Mouse (Mus musculus) testis, postnatal 10 days (tissue): Measurements from ENCODE around the gene Plac9a.
A peak's percentile ranks its signal among the peaks of the same experiment; 100 is the strongest.
"Not testable (repeated sequence)": the region's sequence is repeated elsewhere in the genome, so short reads cannot be mapped to it uniquely, and the experiment has no call there.

ENCODE experiments used
- DNase-seq: peaks from one replicate; pipeline ENCODE4 v3.0.0; 2021; ENCODE audit warnings: low spot score

Gene Plac9a

DNA sequence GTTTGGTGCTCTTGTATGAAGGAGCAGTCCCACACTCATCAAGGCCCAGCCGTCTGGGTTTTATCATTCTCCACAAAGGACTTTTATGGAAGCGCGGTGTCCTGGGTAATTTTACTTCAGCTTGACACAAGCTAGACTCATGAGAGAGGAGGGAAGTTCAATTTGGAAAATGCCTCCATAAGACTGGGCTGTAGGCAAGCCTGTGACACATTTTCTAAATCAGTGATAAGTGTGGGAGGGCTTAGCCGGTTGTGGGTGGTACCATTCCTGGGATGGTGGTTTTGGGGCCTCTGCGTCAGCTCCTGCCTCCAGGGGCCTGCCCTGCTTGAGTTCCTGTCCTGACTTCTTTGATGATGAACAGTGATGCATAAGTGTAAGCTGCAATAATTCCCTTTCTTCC lies 37.6 kb downstream of the Plac9a start:
- no peak for DNase-seq

DNA sequence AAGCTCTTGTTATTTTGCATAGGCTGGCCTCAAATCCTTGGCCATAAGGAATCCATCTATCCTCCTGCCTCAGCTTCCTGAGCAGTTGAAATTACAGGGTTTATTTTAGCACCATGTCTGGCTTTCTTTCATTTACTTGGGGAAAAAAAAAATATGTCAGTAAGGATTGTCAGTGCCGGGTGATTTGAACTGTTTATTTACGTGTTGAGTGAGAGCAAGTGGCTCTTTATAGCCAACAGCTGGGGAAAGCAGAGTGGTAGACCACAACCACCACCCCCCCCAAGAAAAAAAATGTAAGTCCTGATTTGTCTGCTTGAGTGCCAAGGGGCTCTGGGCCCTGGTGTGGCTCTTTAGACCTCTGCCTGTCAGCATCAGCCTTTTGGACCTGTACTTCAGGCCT lies 39.2 kb downstream of the Plac9a start:
- no peak for DNase-seq

DNA sequence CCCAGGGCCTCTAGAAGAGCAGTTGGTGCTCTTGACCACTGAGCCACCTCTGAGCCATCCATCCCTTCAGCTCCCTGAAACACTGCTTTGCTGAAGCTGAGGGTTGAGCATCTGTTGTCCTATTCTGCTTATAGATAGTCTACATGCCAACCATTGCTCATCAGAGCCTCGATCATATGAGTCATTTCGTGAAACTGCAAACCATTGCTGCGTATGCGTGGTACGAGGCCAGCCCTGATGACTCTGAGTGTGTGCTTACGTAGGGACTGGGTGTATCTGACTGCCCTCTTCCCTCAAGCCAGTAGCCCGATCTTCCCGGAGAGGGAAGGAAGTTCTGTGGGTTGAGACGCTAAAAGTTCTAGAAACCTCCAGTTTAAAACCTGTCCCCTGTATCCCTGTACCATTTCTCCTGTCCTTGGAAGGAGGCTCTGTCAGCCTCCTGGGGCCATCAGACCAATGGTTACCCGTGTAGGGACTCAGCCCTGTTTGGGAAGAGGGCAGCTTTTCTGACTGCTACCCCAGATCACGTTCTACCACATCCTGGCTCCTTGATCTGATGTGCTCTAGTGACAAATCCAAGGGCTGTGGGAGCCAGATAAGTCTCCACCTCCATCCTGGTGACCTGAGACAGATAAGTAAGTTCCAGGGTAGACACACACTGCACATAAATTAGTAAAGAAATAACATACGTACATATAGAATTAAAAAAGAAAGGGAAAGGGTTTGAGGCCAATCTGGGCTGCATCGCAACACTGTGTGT lies 40.9 kb downstream of the Plac9a start:
- DNase-seq, result no peak

DNA sequence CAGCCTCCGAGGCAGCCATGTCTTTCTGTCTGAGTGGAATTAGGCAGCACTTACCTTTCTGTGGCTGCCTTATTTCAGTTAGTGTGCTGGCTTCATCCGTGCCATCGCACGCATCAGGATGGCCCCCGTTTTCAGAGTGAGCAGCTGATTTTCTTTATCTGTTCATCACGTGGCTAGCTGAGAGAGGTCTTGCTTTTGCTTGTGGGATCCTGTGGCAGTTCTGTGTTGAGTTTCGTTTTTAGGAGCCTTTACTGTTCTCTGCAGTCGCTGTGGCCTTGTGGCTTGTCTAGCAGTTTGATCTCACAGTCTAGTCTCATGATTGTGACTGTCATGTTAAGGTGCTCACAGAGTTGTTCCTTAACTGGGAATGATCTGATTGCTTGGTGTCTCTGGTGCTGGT lies 45.0 kb downstream of the Plac9a start:
- no peak for DNase-seq

DNA sequence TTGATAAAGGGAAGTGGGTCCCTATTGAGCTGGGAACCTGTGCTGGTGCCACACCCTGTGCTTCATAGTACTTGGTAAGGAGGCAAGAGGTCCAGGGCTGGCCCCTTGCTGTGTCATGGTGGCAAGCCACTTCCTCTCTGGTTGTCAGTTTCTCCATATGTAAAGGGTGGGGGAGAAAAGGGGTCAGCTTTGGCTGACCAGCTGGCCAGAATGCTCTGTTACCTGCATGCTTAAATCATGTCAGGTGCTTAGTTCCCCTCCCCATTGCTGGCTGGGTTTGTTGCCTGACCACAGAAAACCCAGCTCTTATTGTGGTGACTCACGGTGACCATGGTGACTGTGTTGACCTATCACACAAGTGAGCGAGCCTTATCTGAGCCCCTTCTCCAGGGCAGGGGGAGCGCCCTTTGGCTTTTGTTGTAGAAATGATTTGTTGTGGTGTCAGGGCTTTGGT lies 45.7 kb downstream of the Plac9a start:
- DNase-seq, result no peak

DNA sequence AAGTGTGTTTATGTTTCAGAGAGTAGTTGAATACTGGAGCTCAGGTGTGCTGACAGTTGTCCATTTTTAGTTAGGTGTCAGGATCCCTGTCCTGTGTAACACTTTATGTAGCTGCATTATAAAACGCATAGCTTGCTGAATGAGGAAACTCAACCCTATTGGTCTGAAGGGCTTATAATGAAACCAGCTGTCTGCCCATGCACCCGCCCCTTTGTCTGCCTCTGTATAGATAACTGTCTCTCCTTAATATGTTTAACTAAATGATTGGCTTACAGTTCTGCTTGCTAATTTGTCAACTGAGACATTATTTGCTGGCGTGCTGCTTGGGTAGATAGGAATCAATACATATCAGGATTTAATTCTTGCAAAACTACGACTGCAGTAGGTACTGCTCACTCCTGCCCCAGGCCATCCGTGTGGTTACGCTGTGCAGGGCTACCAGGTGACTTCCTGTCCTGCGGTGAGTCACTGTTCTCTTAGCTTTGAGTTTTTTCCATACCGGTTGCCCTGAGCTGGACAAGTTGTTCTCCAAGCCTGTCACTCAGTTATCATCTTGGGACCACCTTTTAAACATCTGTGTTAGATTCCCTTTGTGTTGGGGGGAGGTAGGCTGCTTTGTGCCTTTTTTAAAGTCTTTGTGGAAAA lies 47.5 kb downstream of the Plac9a start:
- no peak for DNase-seq

DNA sequence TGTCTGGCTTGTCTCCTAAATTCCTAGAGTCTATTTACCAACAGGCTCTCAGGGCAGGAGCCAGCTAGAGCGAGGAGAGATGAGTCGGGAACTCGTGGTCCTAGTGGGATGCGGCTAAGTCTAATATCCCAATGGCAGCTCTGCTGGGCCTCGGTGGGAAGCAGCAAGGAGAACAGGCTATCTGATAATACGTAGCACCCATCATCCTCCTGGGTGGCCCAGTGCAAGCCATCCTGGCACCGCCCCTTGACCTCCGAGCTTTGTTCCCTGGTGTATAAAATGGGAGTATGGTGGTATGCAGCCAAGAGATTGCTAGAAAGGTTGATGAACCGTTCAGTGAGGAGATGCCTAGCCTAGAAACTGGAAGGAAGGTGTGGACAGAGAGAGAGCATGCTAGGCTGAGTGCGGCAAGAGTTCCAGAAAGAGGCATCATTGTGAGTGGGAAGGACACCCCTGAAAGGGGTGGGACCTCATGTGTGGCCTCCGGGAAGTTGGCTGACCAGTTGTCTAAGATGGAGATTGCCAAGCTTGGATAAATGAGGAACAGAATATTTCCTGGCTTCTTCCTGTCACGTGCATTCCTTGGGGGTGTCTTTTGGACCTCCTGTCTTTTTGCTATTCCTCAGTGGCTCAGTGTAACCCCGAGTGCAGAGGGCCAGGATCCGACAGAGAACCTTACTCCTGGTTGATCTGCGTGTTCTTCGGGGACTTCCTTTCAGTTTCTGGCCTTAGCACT lies 49.0 kb downstream of the Plac9a start:
- peak; percentile 52 for DNase-seq

DNA sequence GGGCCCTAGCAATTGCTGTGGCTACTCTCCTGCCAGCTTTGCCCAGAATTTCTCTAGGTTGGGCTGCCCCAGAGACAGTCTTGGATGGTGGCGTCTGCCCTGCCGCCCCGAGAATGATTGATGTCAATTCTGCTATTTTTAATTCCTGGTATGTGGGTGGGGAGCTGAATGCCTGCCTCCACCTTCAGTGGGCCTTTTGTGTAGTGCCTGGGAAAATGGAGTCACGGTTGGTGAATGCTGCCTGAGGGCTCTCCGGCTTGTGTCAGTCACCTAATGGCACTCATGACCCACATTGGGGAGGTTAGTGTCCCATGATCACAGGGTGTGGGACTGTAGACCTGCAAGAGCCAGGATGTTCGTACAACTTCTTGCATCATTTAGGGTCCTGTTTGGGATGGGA lies 49.6 kb downstream of the Plac9a start:
- no peak for DNase-seq

DNA sequence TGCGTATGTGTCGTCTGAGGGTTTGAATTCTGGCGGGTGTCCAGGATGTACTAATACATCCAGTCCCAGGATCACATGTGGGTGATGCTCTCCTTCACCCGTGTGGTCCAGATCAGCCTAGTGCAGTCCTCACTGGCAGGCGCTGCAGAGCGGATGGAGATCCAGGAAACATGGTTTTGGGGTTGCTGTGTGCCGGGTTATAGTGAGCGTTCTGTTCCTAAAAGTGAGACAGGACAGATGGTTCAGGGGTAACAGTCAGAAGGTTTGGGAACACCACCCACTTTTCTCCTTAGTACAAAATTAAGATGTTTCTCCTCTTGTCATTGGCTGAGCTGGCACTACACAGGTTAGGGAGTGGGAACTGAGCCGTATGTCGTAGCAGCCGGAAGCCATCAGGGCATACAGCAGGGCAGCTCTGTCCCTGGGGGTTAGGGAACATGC lies 50.8 kb downstream of the Plac9a start:
- peak; percentile 55 for DNase-seq

DNA sequence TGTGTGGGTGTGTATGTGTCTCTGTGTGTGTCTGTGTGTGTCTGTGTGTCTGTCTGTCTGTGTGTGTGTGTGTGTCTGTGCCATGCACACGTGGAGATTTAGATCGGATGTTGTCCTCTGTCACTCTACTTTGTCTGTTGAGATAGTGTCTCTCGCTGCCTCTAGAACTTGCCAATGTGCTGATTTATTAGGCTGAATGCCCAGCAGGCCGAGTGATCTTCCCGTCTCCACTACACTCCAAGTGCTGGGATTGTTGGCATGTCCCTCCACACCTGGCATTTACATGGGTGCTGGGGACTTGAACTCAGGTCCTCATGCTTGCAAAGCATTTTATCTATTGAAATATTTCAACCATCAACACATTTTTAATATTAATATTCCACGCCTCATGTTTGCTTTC lies 51.7 kb downstream of the Plac9a start:
- DNase-seq, result no peak

DNA sequence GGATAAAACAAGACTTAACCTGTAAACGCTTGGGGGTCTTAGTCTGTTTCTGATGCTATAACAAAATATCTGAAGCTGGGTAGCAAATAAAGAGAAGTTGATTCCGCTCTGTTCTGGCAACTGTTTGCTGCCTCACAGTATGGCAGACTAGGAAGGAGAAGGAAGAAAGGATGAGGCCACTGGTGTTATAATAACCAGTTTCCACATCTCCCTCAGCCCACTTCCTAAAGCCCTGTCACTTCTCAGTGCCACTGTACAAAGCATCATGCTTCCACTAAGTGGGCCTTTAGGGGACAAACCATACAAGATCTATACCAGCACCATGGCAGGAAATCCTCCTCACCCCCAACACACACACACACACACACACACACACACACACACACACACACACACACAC lies 52.5 kb downstream of the Plac9a start:
- DNase-seq, result no peak

DNA sequence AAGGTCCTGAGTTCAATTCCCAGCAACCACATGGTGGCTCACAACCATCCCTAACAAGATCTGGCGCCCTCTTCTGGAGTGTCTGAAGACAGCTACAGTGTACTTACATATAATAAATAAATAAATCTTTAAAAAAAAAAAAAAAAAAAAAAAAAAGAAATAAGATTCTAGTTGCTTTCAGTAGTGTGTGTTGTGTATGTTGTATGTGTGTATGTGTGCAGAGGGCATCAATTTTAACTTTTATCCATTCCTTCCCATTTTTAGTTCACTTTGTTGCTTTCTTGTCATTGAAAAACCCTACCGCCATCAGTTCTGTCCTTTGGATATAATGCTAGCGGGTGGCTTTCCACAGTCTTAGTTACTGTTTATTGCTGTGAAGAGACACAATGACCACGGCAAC lies 54.2 kb downstream of the Plac9a start:
- not testable (repeated sequence) for DNase-seq

DNA sequence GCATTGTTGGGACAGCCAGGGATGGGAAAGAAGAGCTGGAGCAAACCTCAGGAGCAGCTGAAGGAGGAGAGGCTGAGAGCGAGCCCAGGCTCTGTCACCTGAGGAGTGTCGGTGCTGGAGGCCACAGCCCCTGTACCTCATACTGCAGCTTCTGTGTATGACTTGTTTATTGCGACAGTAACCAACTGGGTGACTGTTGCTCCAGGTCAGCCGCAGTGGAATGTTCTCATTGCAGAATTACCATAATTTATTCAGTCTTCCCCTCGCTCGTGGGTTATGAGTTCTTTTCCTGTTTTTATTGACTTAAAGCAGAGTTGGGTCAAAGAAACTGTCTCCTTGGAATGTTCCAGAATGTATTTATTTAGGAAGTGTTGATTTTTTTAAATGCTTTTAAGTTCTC lies 54.7 kb downstream of the Plac9a start:
- no peak for DNase-seq

DNA sequence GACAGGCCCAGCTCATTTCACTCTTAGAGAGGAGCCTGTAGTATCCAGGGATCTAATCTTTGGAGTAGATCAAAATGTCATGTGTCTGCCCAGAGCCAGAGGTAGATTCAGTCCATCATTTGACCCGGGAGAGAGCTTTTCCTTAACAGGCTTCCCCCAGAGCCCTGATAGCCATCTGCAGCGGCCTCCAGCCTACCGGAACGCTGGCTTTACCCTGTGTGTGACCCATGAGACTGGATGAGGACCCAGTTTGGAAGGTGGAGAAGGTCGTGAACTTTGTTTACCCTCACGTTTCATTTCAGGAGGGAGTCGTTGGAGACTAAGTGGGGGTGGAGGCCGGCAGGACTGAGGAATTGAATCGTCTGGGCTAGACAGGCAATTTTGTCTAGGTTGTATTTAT lies 55.2 kb downstream of the Plac9a start:
- DNase-seq, result no peak

DNA sequence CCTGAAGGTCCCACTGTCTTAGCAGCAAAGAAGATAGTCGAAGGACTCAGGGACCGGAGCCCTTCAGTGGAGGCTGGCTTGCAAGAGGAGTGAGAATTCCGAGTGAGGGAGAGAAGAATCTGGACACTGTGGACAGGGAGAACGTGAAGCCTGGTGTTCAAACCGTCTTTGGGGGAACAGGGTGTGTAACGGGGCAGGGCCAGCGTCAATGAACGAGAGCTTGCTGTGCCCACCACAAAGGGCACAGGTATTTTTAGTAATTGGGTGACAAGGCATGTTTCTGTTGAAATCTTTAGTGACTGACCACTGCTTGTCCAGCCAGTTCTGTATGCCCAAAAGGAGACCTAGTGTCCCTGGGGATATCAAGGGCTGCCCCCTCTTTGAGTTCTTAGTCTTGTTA lies 56.4 kb downstream of the Plac9a start:
- no peak for DNase-seq

DNA sequence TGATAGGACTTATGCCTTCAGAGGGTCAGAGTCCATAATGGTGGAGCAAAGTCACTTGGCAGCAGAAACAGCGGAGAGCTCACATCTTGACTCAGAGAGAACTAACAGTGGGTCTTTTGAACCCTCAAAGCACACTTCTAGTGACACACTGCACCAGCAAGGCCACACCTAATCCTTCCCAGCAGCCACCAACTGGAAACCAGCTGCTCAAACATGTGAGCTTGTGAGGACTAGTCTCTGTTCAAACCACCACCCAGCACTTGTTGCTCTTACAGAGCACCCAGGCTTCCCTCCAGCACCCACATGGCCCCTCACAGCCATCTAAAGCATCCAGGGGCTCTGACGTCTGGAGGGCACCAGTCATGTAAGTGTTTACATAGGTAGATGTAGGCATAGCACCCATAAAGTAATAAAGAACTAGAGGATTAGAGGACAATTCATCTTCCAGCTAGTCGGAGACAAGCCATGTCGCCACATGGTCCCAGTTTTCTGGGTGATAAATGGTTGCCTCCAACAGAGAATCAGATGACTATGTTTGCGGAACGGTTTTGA lies 57.0 kb downstream of the Plac9a start:
- no peak for DNase-seq

DNA sequence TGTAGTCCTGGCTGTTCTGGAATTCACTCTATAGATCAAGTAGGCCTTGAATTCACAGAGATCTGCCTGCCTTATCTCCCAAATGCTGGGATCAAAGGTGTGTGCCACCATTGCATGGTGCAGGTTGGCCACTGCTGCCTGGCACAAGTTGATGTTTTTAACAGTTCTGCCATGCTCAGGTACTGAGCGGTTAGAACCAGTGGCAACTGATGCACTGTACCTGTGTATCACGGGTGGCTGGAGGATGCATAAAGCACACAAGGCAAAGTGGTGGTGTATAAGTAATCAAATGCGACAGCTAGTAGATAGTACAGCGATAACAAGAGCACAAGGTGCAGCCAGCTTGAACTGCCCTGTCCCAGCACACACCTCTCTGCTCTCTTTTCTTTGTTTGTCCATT lies 58.5 kb downstream of the Plac9a start:
- no peak for DNase-seq

DNA sequence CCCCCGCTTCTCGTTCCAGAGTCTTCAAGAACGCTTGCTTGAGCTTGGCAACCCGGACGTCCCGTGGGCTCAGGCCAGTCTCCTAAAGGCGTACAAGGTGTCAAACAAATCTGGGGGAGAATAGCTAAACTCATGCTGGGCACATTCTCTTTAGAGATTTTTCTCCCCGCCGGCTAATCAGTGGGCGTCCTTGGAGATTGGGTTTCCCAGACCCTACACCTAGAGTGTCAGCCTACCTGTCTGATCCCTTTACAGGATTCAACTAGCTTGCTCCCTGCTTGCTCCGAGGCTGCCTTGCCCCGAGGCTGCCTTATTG lies 60.3 kb downstream of the Plac9a start:
- no peak for DNase-seq

DNA sequence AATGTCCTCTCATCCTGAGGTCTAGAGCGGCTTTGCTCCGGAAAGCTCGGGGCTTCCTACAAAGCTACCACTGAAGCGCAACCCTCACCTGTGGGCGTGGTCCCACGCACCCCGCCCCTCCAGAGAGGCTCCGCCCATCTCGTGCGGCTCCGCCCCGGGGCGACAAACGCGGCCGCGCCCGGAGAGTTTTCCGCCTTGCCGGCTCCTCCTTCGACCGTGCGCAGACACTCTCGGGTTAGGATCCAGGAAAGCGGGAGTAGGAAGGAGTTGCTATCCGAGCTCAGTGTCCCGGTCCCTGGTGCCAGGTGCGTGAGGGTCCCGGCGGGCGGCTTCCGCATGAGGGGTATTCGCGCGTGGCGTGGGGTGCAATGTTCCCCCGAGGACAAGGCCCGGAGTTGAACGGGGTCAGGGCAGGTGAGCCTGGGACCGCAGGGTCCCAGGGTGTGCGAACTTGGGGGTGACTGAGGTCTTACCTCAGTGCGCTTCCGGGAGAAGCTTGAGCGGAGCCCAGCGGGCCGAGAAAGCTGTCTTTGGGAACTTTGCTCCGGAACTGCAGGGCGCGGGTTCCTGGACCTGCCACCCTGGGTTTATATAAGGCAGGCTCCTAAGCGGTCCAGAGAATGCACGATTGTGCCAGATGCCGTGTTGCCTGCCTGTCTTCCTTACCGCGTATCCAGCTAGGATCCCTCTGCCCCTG lies 60.8 kb downstream of the Plac9a start, which contains the start of gene Anxa11:
TSS of gene Anxa11 (plus strand) at position 166 of the 697 bp plus-strand sequence.
- DNase-seq, result peak; percentile 93

DNA sequence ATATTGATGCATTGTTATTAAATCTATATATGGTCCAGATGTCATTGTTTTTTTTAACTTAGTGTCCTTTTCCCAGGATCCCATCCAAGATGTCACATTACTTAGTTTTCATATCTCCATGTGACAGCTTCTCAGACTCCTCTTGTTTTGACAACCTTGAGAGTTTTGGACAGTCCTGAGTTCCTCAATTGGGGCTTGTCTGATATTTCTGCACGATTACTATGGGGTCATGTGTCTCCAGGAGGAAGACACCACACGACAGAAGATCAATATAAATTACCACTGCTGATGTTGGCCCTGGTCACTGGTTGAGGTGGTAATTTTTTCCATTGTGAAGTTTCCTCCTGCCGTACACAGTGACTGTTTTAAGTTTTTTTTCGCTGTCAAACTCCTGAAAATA lies 61.3 kb downstream of the Plac9a start:
- no peak for DNase-seq

DNA sequence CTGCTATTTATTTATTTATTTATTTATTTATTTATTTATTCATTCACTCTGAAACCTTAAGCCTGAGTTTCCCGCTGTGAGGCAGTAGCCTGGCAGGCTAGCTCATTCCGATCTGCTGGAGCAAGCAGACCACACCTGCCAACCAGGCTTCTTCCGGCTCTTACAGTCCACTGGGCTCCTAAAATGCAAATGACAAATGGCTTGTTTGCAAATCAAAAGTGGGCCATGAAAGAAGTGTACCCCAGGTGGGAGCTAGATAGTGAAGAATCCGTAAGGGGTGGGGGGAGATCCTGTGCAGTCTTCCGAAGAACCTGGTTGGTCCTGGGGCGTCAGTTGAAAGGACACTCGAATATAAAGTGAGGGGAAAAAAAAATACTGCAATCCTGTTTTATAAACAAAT lies 61.9 kb downstream of the Plac9a start:
- DNase-seq, result no peak

DNA sequence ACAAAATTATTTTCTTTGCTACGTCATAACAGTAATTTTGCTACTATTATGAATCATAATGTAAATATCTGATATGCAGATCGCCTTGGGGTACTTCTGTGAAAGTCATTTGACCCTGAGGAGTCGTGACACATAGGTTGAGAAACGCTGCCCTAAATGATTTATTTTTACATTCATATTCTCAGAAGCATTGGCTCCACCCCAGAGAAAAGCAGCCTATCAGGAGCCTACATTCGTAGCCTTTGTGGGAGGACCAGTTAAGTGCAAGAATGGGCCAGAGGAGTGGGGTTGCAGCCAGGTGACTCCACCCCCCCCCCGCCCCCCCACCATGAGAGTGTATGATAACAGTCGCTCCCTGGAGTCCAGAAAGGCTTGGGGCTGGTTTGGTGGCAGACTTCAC lies 63.1 kb downstream of the Plac9a start:
- no peak for DNase-seq
